Mouse (Mus musculus): ENCODE results near the gene Aplnr. TPM values are rescaled to one million over a fixed set of nuclear protein-coding genes. Genes with fewer than 3 reads are reported as not detected.

Gene Aplnr
- total and polyA plus RNA-seq, 3 experiments: not detected

GRCm38 (mm10) chr2:85151233-85151632 lies 15.2 kb downstream of the Aplnr start:
- Histone ChIP-seq H3K4me2 (ENCODE audit: insufficient read depth, low read depth, poor library complexity, severe bottlenecking) (no peak overlapping the region), H3K36me3 (replicated peaks in 1 of 2; ENCODE audit: control insufficient read depth in 1 of 2, insufficient read depth in 1 of 2, low read length in 1 of 2) (no peaks in the 10 kb centered on the region), H3K9ac (ENCODE audit: insufficient read depth, low read depth) (no peak overlapping the region), H3K4me1 (ENCODE audit: control insufficient read depth in 1 of 2, insufficient read depth in 2 of 2) (no peaks in the 10 kb centered on the region), H3K4me3 (replicated peaks in 1 of 3; ENCODE audit: low read depth in 2 of 3, low read length in 2 of 3, poor library complexity in 1 of 3) (no peak overlapping the region), H3K27ac (ENCODE audit: insufficient read depth, low read depth) (no peak overlapping the region), H3K27me3 (replicated peaks) (peaks cover 10% of the 10 kb centered on the region), H3K9me3 (replicated peaks; ENCODE audit: low read length) (no peaks in the 10 kb centered on the region), H3K79me2 (replicated peaks; ENCODE audit: control insufficient read depth, extremely low read depth, insufficient read depth, poor library complexity, severe bottlenecking) (no peaks in the 10 kb centered on the region)
- in situ Hi-C loops (cut with MboI; ENCODE audit: low pct_ligation_motif_present, low pct_unique_long_range_greater_than_20kb, low sequenced_read_pairs): no loop called here
- no peak for DNase-seq (ENCODE audit: extremely low read depth)
- TF ChIP-seq ZNF384 (IDR thresholded peaks at IDR 0.05; ENCODE audit: low read depth, low read length) (no peak), TCF12 (IDR thresholded peaks at IDR 0.05; ENCODE audit: low read depth, low read length) (no peak), MAZ (IDR thresholded peaks at IDR 0.05; ENCODE audit: low read depth, low read length) (no peak), USF2 (conservative IDR thresholded peaks at IDR 0.05; ENCODE audit: low read depth, low read length) (no peak), USF1 (IDR thresholded peaks at IDR 0.05; ENCODE audit: low read depth, low read length) (no peak), CHD1 (IDR thresholded peaks at IDR 0.05; ENCODE audit: low read depth, low read length) (no peak), HCFC1 (IDR thresholded peaks at IDR 0.05; ENCODE audit: low read depth, low read length) (no peak), NELFE (IDR thresholded peaks at IDR 0.05; ENCODE audit: low read depth, low read length) (no peak), POLR2A (IDR thresholded peaks at IDR 0.05; ENCODE audit: low read depth, low read length) (no peak), ELF1 (IDR thresholded peaks at IDR 0.05; ENCODE audit: low read depth, low read length) (no peak)
- dilution Hi-C loops (cut with MboI; ENCODE audit: extremely low pct_ligation_motif_present, extremely low pct_unique_long_range_greater_than_20kb, low sequenced_read_pairs): no loop called here

GRCm38 (mm10) chr2:85155334-85155733 lies 19.3 kb downstream of the Aplnr start:
- dilution Hi-C loops (cut with MboI; ENCODE audit: extremely low pct_ligation_motif_present, extremely low pct_unique_long_range_greater_than_20kb, low sequenced_read_pairs) (no loop called here), in situ Hi-C loops (cut with MboI; ENCODE audit: low pct_ligation_motif_present, low pct_unique_long_range_greater_than_20kb, low sequenced_read_pairs) (no loop called here)
- no peak overlapping the region for H3K27ac ChIP-seq (ENCODE audit: insufficient read depth, low read depth)
- H3K4me1 ChIP-seq (ENCODE audit: control insufficient read depth in 1 of 2, insufficient read depth in 2 of 2): peaks cover 0 to 11% of the 10 kb centered on the region in 2 experiments; a peak in 2 of 4 replicates
- no peaks in the 10 kb centered on the region for H3K79me2 ChIP-seq (replicated peaks; ENCODE audit: control insufficient read depth, extremely low read depth, insufficient read depth, poor library complexity, severe bottlenecking)
- no peak for DNase-seq (ENCODE audit: extremely low read depth)
- no peak overlapping the region for H3K4me3 ChIP-seq (replicated peaks in 1 of 3; ENCODE audit: low read depth in 2 of 3, low read length in 2 of 3, poor library complexity in 1 of 3)
- H3K27me3 ChIP-seq (replicated peaks): peaks cover 10% of the 10 kb centered on the region
- H3K9ac ChIP-seq (ENCODE audit: insufficient read depth, low read depth): no peak overlapping the region
- TF ChIP-seq IRF4 (IDR thresholded peaks at IDR 0.05; ENCODE audit: low read depth, low read length) (no peak), TCF12 (IDR thresholded peaks at IDR 0.05; ENCODE audit: low read depth, low read length) (no peak), BHLHE40 (IDR thresholded peaks at IDR 0.05; ENCODE audit: low read depth, low read length) (no peak), ZC3H11A (IDR thresholded peaks at IDR 0.05; ENCODE audit: low read depth, low read length) (no peak), MAX (IDR thresholded peaks at IDR 0.05; ENCODE audit: low read length) (no peak), MEF2A (IDR thresholded peaks at IDR 0.05; ENCODE audit: borderline replicate concordance, low read depth, low read length) (no peak), SMC3 (IDR thresholded peaks at IDR 0.05; ENCODE audit: low read depth, low read length) (no peak), JUND (conservative IDR thresholded peaks at IDR 0.05; ENCODE audit: low read depth, low read length) (no peak), NELFE (IDR thresholded peaks at IDR 0.05; ENCODE audit: low read depth, low read length) (no peak), USF1 (IDR thresholded peaks at IDR 0.05; ENCODE audit: low read depth, low read length) (no peak), MXI1 (IDR thresholded peaks at IDR 0.05; ENCODE audit: low read depth, low read length) (no peak), MAFK (IDR thresholded peaks at IDR 0.05; ENCODE audit: insufficient replicate concordance, low read length) (no peak), POLR2A (IDR thresholded peaks at IDR 0.05; ENCODE audit: low read depth, low read length) (no peak), JUN (IDR thresholded peaks at IDR 0.05; ENCODE audit: insufficient read depth, low read depth, low read length) (no peak), RCOR1 (conservative IDR thresholded peaks at IDR 0.05; ENCODE audit: low read depth, low read length) (no peak), UBTF (IDR thresholded peaks at IDR 0.05; ENCODE audit: low read depth, low read length) (no peak)
- H3K4me2 ChIP-seq (ENCODE audit: insufficient read depth, low read depth, poor library complexity, severe bottlenecking): no peak overlapping the region
- H3K9me3 ChIP-seq (replicated peaks; ENCODE audit: low read length): no peaks in the 10 kb centered on the region
- no peaks in the 10 kb centered on the region for H3K36me3 ChIP-seq (replicated peaks in 1 of 2; ENCODE audit: control insufficient read depth in 1 of 2, insufficient read depth in 1 of 2, low read length in 1 of 2)
